Mouse (Mus musculus) heart, postnatal 0 days (tissue): ENCODE data around the gene Gm26938.

Source experiments
- CTCF ChIP-seq: IDR thresholded peaks from 2 replicates; pipeline ENCODE4 v1.5.1; 2016; ENCODE audit warnings: antibody characterized with exemption, control low read depth, low read depth
- EP300 ChIP-seq: IDR thresholded peaks from 2 replicates; pipeline ENCODE4 v1.6.1; 2016; ENCODE audit warnings: antibody characterized with exemption, low read depth

- TF ChIP-seq CTCF: no peak
- no peak for TF ChIP-seq EP300
These were observed 13.1 kb downstream of the Gm26938 start for GRCm38 (mm10) chr5:139813126-139813490.
